Mouse (Mus musculus) heart, postnatal 0 days (tissue): ENCODE data around the gene Zbtb16. TPM values are rescaled to one million over a fixed set of nuclear protein-coding genes. Genes with fewer than 3 reads are reported as not detected.

ENCODE experiments used
- ATAC-seq: fragments of 200-750 bp; cut with Nextera tagmentation; 2 replicates; pipeline ENCODE4 v1.8.0; 2017; ENCODE audit warnings: low read depth, moderate number of reproducible peaks, moderate library complexity; ENCODE audit not compliant: insufficient read depth
- DNase-seq: peaks from one replicate; pipeline ENCODE4 v3.0.0-alpha.2; 2016; ENCODE audit warnings: low spot score
- H3K27ac ChIP-seq: fragments of 300-500 bp; sonication (generic); 2 replicates; pipeline ENCODE4 v1.5.1; 2014; ENCODE audit warnings: low read depth, mild to moderate bottlenecking
- H3K27me3 ChIP-seq: fragments of 300-500 bp; sonication (generic); 2 replicates; pipeline ENCODE4 v1.6.1; 2014; ENCODE audit warnings: low read length, mixed read lengths; ENCODE audit not compliant: control insufficient read depth, insufficient read depth
- H3K36me3 ChIP-seq: fragments of 300-500 bp; sonication (generic); replicated peaks from 2 replicates; pipeline ENCODE4 v1.6.1; 2014; ENCODE audit warnings: low read length, mixed read lengths; ENCODE audit not compliant: control insufficient read depth, insufficient read depth
- H3K4me1 ChIP-seq: fragments of 300-500 bp; sonication (generic); 2 replicates; pipeline ENCODE4 v1.6.1; 2014; ENCODE audit warnings: antibody characterized with exemption; ENCODE audit not compliant: control insufficient read depth, insufficient read depth
- H3K4me2 ChIP-seq: fragments of 300-500 bp; sonication (generic); 2 replicates; pipeline ENCODE4 v1.6.1; 2014; ENCODE audit warnings: low read depth, mild to moderate bottlenecking, low read length, moderate library complexity
- H3K4me3 ChIP-seq: fragments of 300-500 bp; sonication (generic); 2 replicates; pipeline ENCODE4 v1.5.1; 2014; ENCODE audit warnings: low read depth, low read length
- H3K9ac ChIP-seq: fragments of 300-500 bp; sonication (generic); replicated peaks from 2 replicates; pipeline ENCODE4 v1.6.1; 2014; ENCODE audit warnings: low read depth, low read length, mixed read lengths
- H3K9me3 ChIP-seq: fragments of 300-500 bp; sonication (generic); replicated peaks from 2 replicates; pipeline ENCODE4 v1.6.1; 2016; ENCODE audit warnings: low read length; ENCODE audit not compliant: control insufficient read depth
- CTCF ChIP-seq: IDR thresholded peaks from 2 replicates; pipeline ENCODE4 v1.5.1; 2016; ENCODE audit warnings: antibody characterized with exemption, control low read depth, low read depth
- EP300 ChIP-seq: IDR thresholded peaks from 2 replicates; pipeline ENCODE4 v1.6.1; 2016; ENCODE audit warnings: antibody characterized with exemption, low read depth
- WGBS: fragments of 180-500 bp; shearing (Covaris S2); extraction: QIAGEN DNeasy Blood & Tissue Kit; methylation state at CpG from one replicate; pipeline ENCODE4 v1.1.7; 2014; 5-methylcytosine and 5-hydroxymethylcytosine counted together
- polyA plus RNA-seq: library from polyadenylated mRNA; unstranded; fragments of >200 nt; fragmentation: Nextera tagmentation; extraction: Ambion mirVana; gene quantifications from 2 replicates; pipeline ENCODE4 v1.2.1, GENCODE M21; 2015
- total RNA-seq: library from RNA; depleted of rRNA; stranded (reverse); fragments of >200 nt; gene quantifications from 2 replicates; pipeline ENCODE4 v1.2.3, GENCODE M21; 2014; ENCODE audit warnings: low replicate concordance

Zbtb16 gene
- total and polyA plus RNA-seq, 2 experiments from 2014 or later = 5.0 to 54.7 TPM

- Histone ChIP-seq H3K9me3 (no peaks in the 10 kb centered on the region), H3K4me3 (no peak overlapping the region), H3K36me3 (no peaks in the 10 kb centered on the region), H3K4me1 (peaks cover 9% of the 10 kb centered on the region; the same call in 1 of the 2 replicates), H3K27ac (no peak overlapping the region), H3K4me2 (no peak overlapping the region), H3K9ac (no peak overlapping the region), H3K27me3 (no peaks in the 10 kb centered on the region)
- 71% methylated on average over 7 of the region's 7 CpGs for WGBS
- DNase-seq (no peak), ATAC-seq (no peak)
- TF ChIP-seq EP300 (no peak), CTCF (no peak)
Measured at GRCm38 (mm10) chr9:48687891-48688290, 148.1 kb downstream of the Zbtb16 start.

DNA sequence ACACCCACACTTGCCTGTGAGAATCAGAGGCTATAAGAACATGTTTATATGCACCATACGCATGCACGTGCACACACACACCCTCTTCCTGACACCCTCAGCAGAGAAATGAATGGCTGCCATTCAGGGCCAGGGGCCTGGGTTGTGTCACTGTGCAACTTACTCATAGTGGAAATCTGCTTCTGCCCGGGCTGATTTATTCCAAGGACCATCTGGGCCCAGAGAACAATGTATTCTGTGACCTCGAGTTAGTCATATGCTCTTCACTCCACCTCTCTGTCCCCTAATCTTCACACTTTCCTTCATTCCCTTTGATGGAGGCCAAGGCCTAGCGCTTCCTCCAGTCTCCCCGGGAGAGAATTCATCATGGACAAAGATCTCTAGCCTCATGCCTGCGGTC lies 150.3 kb downstream of the Zbtb16 start:
- Histone ChIP-seq H3K4me1 (peaks cover 7% of the 10 kb centered on the region; the same call in 1 of the 2 replicates), H3K9ac (no peak overlapping the region), H3K4me3 (no peak overlapping the region), H3K27me3 (no peaks in the 10 kb centered on the region), H3K9me3 (no peaks in the 10 kb centered on the region), H3K27ac (no peak overlapping the region), H3K4me2 (no peak overlapping the region), H3K36me3 (no peaks in the 10 kb centered on the region)
- ATAC-seq (no peak), DNase-seq (no peak)
- WGBS = 68% methylated on average over 7 of the region's 7 CpGs
- TF ChIP-seq EP300 (no peak), CTCF (no peak)

DNA sequence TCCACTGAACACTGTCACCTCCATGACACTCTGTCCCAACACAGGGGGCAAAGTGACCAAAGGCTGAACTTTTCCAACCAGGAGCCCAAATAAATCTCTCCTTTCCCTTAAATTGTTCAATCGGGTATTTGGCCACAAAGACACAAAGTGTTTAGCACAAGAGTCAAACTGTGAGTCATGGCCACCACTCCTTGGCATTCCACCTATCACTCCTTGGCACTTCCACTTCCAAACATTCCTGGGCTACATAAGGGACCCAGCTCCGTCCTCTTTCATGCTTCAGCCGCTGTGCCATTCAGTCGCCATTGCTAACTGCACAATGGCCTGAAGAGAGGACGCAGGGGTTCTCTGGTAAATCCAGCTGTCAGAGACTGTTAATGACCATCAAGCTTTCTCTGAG lies 151.9 kb downstream of the Zbtb16 start:
- Histone ChIP-seq H3K4me2 (no peak overlapping the region), H3K27ac (no peak overlapping the region), H3K36me3 (no peaks in the 10 kb centered on the region), H3K4me3 (no peak overlapping the region), H3K9me3 (no peaks in the 10 kb centered on the region), H3K9ac (no peak overlapping the region), H3K27me3 (no peaks in the 10 kb centered on the region), H3K4me1 (peaks cover 5% of the 10 kb centered on the region; the same call in 1 of the 2 replicates)
- TF ChIP-seq CTCF (no peak), EP300 (no peak)
- ATAC-seq (no peak), DNase-seq (no peak)
- whole genome bisulfite sequencing = 83% methylated on average over 5 of the region's 5 CpGs

GRCm38 (mm10) chr9:48681193-48681592 lies 154.8 kb downstream of the Zbtb16 start:
- H3K4me1 ChIP-seq = 0 out of 2 replicates have a peak, but pooled peaks cover 4% of the 10 kb centered on the region
- no peaks in the 10 kb centered on the region for H3K36me3 ChIP-seq
- H3K4me3 ChIP-seq = no peak overlapping the region
- H3K4me2 ChIP-seq = no peak overlapping the region
- no peak overlapping the region for H3K27ac ChIP-seq
- WGBS = 88% methylated on average over 8 of the region's 8 CpGs
- no peaks in the 10 kb centered on the region for H3K27me3 ChIP-seq
- no peaks in the 10 kb centered on the region for H3K9me3 ChIP-seq
- H3K9ac ChIP-seq = no peak overlapping the region
- ATAC-seq (no peak), DNase-seq (no peak)
- no peak for TF ChIP-seq EP300
- TF ChIP-seq CTCF = no peak

DNA sequence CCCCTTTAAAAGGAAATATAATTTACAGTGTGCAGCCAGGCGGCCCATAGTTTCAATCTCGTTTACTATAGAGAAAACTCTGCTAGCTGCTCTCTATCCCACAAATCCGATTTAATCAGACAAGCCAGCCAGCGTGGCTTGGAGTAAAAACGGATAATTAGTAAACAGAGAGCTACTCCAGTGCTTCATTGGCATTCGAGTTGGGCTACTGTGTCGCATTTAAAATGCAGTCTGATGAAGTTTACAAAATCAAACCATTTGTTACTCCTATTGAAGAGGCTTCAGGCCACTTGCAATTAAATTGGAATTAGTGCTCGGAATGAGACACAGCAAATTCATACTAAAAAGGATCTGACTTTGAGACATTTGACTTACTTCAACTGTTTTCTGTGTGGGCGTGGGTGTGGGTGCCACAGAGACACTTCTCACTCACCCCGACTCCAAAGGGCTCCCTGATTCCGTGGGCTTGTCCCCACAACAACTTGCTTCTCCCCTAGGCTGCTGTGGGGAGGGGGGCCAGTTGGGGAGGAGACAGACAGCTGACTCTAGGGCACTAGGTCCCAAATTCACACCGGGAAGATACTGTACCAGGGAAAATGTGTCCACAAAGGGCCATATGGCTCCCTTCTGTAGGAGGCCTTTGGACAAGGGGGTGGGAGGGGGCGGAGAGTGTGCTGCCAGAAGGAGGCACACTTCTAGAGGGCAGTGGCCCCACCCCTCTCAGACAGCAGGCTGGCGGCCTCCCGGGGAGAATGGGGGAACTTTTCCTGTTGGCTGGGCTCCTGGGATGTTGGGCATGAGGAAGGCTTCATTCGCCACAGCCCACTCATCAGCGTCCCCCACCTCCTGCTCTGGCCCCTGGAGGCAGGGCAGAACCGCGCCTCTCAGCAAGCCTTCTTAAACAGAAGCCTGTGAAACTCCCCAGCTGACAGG lies 157.3 kb downstream of the Zbtb16 start:
- ATAC-seq = peak; percentile 61

More for the DNA sequence above, 157.3 kb downstream of the Zbtb16 start:
- Histone ChIP-seq H3K4me2 (no peak overlapping the region), H3K36me3 (no peaks in the 10 kb centered on the region), H3K4me1 (peaks cover 23% of the 10 kb centered on the region), H3K9me3 (no peaks in the 10 kb centered on the region), H3K27ac (0 out of 2 replicates have a peak overlapping the region, but pooled peaks have one; percentile 32), H3K27me3 (no peaks in the 10 kb centered on the region), H3K9ac (no peak overlapping the region), H3K4me3 (no peak overlapping the region)
- TF ChIP-seq CTCF (peak; percentile 17), EP300 (no peak)
- WGBS = 50% methylated on average over 19 of the region's 19 CpGs
- peak; percentile 24 for DNase-seq
